Mouse (Mus musculus): ENCODE results near the gene Pah.

Gene Pah

GRCm38 (mm10) chr10:87521646-87522045 lies at the start of gene Pah:
Gene Pah, plus strand, starts transcription at chr10:87521795.
- no peak for DNase-seq (ENCODE audit: low spot score)

- peak; percentile 49 for DNase-seq (ENCODE audit: low spot score)
Observed at GRCm38 (mm10) chr10:87473475-87474131, 48.0 kb upstream of the Pah start.

GRCm38 (mm10) chr10:87474971-87475370 lies 46.6 kb upstream of the Pah start:
- DNase-seq (ENCODE audit: low spot score): no peak

- DNase-seq (ENCODE audit: low spot score): no peak
Observed at GRCm38 (mm10) chr10:87477895-87478294, 43.7 kb upstream of the Pah start.

GRCm38 (mm10) chr10:87484831-87485720 lies 36.5 kb upstream of the Pah start:
- peak; percentile 43 for DNase-seq (ENCODE audit: low spot score)

- DNase-seq (ENCODE audit: low spot score): peak; percentile 81
Observed at GRCm38 (mm10) chr10:87485721-87486620, 35.6 kb upstream of the Pah start.

GRCm38 (mm10) chr10:87488429-87489145 lies 33.0 kb upstream of the Pah start:
- DNase-seq (ENCODE audit: low spot score): peak; percentile 94

- peak; percentile 68 for DNase-seq (ENCODE audit: low spot score)
Observed at GRCm38 (mm10) chr10:87489246-87490009, 32.2 kb upstream of the Pah start.

- DNase-seq (ENCODE audit: low spot score): no peak
Observed at GRCm38 (mm10) chr10:87490328-87490727, 31.3 kb upstream of the Pah start.

GRCm38 (mm10) chr10:87491485-87492040 lies 30.0 kb upstream of the Pah start:
- peak; percentile 54 for DNase-seq (ENCODE audit: low spot score)

- no peak for DNase-seq (ENCODE audit: low spot score)
Observed at GRCm38 (mm10) chr10:87492332-87492660, 29.3 kb upstream of the Pah start.

GRCm38 (mm10) chr10:87492661-87493551 lies 28.7 kb upstream of the Pah start:
- DNase-seq (ENCODE audit: low spot score): peak; percentile 81

GRCm38 (mm10) chr10:87493576-87493975 lies 28.0 kb upstream of the Pah start, which contains the start of gene Ascl1:
Gene Ascl1, minus strand, starts transcription at chr10:87493660.
- peak; percentile 60 for DNase-seq (ENCODE audit: low spot score)

GRCm38 (mm10) chr10:87494176-87494575 lies 27.4 kb upstream of the Pah start:
- DNase-seq (ENCODE audit: low spot score): no peak

- DNase-seq (ENCODE audit: low spot score): peak; percentile 21
Observed at GRCm38 (mm10) chr10:87494596-87494995, 27.0 kb upstream of the Pah start.

- no peak for DNase-seq (ENCODE audit: low spot score)
Observed at GRCm38 (mm10) chr10:87497056-87497455, 24.5 kb upstream of the Pah start.

- peak; percentile 16 for DNase-seq (ENCODE audit: low spot score)
Observed at GRCm38 (mm10) chr10:87500926-87501658, 20.5 kb upstream of the Pah start.

- DNase-seq (ENCODE audit: low spot score): peak; percentile 49
Observed at GRCm38 (mm10) chr10:87501659-87502042, 19.9 kb upstream of the Pah start.

- peak; percentile 75 for DNase-seq (ENCODE audit: low spot score)
Observed at GRCm38 (mm10) chr10:87502283-87502682, 19.3 kb upstream of the Pah start.

Measured in embryo, embryonic 10 days (tissue).